Mouse (Mus musculus) hindbrain, postnatal 0 days (tissue): Measurements from ENCODE around the gene Grm7. TPM values are rescaled to one million over a fixed set of nuclear protein-coding genes. Genes with fewer than 3 reads are reported as not detected.
A peak's percentile ranks its signal among the peaks of the same experiment; 100 is the strongest.

Experiments used
- ATAC-seq: fragments of 200-750 bp; cut with Nextera tagmentation; 2 replicates; pipeline ENCODE4 v1.8.0; 2017; ENCODE audit warnings: mild to moderate bottlenecking, moderate TSS enrichment, moderate library complexity
- DNase-seq: peaks from one replicate; pipeline ENCODE4 v3.0.0-alpha.2; 2015; ENCODE audit warnings: low spot score
- H3K27ac ChIP-seq: fragments of 300-500 bp; sonication (generic); 2 replicates; pipeline ENCODE4 v1.5.1; 2014; ENCODE audit warnings: mild to moderate bottlenecking
- H3K27me3 ChIP-seq: fragments of 300-500 bp; sonication (generic); 2 replicates; pipeline ENCODE4 v1.6.1; 2014; ENCODE audit warnings: low read length, mixed read lengths; ENCODE audit not compliant: insufficient read depth
- H3K36me3 ChIP-seq: fragments of 300-500 bp; sonication (generic); 2 replicates; pipeline ENCODE4 v1.6.1; 2014; ENCODE audit warnings: low read length, mixed read lengths; ENCODE audit not compliant: insufficient read depth
- H3K4me1 ChIP-seq: fragments of 300-500 bp; sonication (generic); 2 replicates; pipeline ENCODE4 v1.6.1; 2014; ENCODE audit warnings: antibody characterized with exemption, low read length, mixed read lengths; ENCODE audit not compliant: insufficient read depth
- H3K4me2 ChIP-seq: fragments of 300-500 bp; sonication (generic); 2 replicates; pipeline ENCODE4 v1.6.1; 2014; ENCODE audit warnings: low read depth, mild to moderate bottlenecking, low read length, moderate library complexity, mixed read lengths
- H3K4me3 ChIP-seq: fragments of 300-500 bp; sonication (generic); 2 replicates; pipeline ENCODE4 v1.5.1; 2014; ENCODE audit warnings: low read length
- H3K9ac ChIP-seq: fragments of 300-500 bp; sonication (generic); replicated peaks from 2 replicates; pipeline ENCODE4 v1.6.1; 2014; ENCODE audit warnings: mild to moderate bottlenecking, low read length, moderate library complexity, mixed read lengths
- H3K9me3 ChIP-seq: fragments of 300-500 bp; sonication (generic); 2 replicates; pipeline ENCODE4 v1.6.1; 2016; ENCODE audit warnings: low read length, mixed read lengths
- CTCF ChIP-seq: IDR thresholded peaks from 2 replicates; pipeline ENCODE4 v1.5.1; 2016; ENCODE audit warnings: antibody characterized with exemption, control low read depth, low read depth
- WGBS: fragments of 180-500 bp; shearing (Covaris S2); extraction: QIAGEN DNeasy Blood & Tissue Kit; methylation state at CpG from one replicate; pipeline ENCODE4 v1.1.7; 2014; 5-methylcytosine and 5-hydroxymethylcytosine counted together
- polyA plus RNA-seq: library from polyadenylated mRNA; unstranded; fragments of >200 nt; fragmentation: Nextera tagmentation; extraction: Ambion mirVana; gene quantifications from 2 replicates; pipeline ENCODE4 v1.2.1, GENCODE M21; 2015
- total RNA-seq: library from RNA; depleted of rRNA; stranded (reverse); fragments of >200 nt; gene quantifications from 2 replicates; pipeline ENCODE4 v1.2.3, GENCODE M21; 2014

Gene Grm7
- total and polyA plus RNA-seq, 2 experiments from 2014 or later = 25.9 to 57.6 TPM

- no peak overlapping the region for H3K9ac ChIP-seq
- H3K4me2 ChIP-seq = no peak overlapping the region
- no peaks in the 10 kb centered on the region for H3K4me1 ChIP-seq
- H3K27me3 ChIP-seq = no peaks in the 10 kb centered on the region
- H3K4me3 ChIP-seq = no peak overlapping the region
- WGBS = 73% methylated on average over 5 of the region's 5 CpGs
- no peak for TF ChIP-seq CTCF
- DNase-seq = peak; percentile 9
- no peaks in the 10 kb centered on the region for H3K36me3 ChIP-seq
- ATAC-seq = no peak
- no peaks in the 10 kb centered on the region for H3K9me3 ChIP-seq
- no peak overlapping the region for H3K27ac ChIP-seq
Measured at GRCm38 (mm10) chr6:110755921-110756320, 110.5 kb downstream of the Grm7 start.

- Histone ChIP-seq H3K9ac (no peak overlapping the region), H3K4me1 (peaks cover 7% of the 10 kb centered on the region; the same call in 1 of the 2 replicates), H3K4me2 (no peak overlapping the region), H3K27me3 (no peaks in the 10 kb centered on the region), H3K36me3 (no peaks in the 10 kb centered on the region), H3K4me3 (no peak overlapping the region), H3K27ac (no peak overlapping the region), H3K9me3 (no peaks in the 10 kb centered on the region)
- peak; percentile 25 for DNase-seq
- TF ChIP-seq CTCF = peak; percentile 37
- ATAC-seq = no peak
Measured at GRCm38 (mm10) chr6:110769588-110769987, 124.2 kb downstream of the Grm7 start.

- Histone ChIP-seq H3K27ac (no peak overlapping the region), H3K27me3 (no peaks in the 10 kb centered on the region), H3K9ac (no peak overlapping the region), H3K36me3 (no peaks in the 10 kb centered on the region), H3K4me1 (peaks cover 3% of the 10 kb centered on the region; the same call in 1 of the 2 replicates), H3K4me2 (no peak overlapping the region), H3K9me3 (no peaks in the 10 kb centered on the region), H3K4me3 (no peak overlapping the region)
- WGBS = 3% methylated on average over 1 of the region's 1 CpGs
- DNase-seq (no peak), ATAC-seq (no peak)
- no peak for TF ChIP-seq CTCF
Measured at GRCm38 (mm10) chr6:110772652-110773051, 127.3 kb downstream of the Grm7 start.

DNA sequence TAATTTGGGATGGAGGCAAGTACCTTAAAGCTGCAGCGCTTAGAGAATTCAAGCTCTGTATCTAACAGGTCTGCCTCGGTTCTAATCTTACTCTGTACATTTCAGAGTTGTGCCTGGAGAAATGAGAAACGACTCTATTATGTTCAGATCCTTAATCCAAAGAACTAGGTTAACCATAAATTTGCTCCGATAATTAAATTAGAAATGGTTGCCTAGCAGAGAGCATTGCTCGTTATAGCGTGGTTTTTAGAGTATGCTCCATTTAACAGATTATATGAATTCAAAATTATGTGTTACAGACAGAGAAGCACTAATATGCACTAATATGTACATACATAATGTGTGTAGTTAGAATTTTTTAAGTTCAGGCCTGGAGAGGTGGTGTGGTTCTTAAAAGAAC is 130.7 kb downstream of the Grm7 start:
- WGBS = 61% methylated on average over 6 of the region's 6 CpGs
- Histone ChIP-seq H3K9me3 (no peaks in the 10 kb centered on the region), H3K27me3 (no peaks in the 10 kb centered on the region), H3K9ac (no peak overlapping the region), H3K4me2 (no peak overlapping the region), H3K27ac (no peak overlapping the region), H3K4me1 (no peaks in the 10 kb centered on the region), H3K36me3 (no peaks in the 10 kb centered on the region), H3K4me3 (no peak overlapping the region)
- ATAC-seq (no peak), DNase-seq (no peak)
- TF ChIP-seq CTCF = no peak

GRCm38 (mm10) chr6:110785497-110785928 is 140.1 kb downstream of the Grm7 start:
- 15% methylated on average over 1 of the region's 1 CpGs for WGBS
- Histone ChIP-seq H3K4me1 (no peaks in the 10 kb centered on the region), H3K27me3 (no peaks in the 10 kb centered on the region), H3K27ac (no peak overlapping the region), H3K4me2 (no peak overlapping the region), H3K4me3 (no peak overlapping the region), H3K9ac (no peak overlapping the region), H3K9me3 (no peaks in the 10 kb centered on the region), H3K36me3 (no peaks in the 10 kb centered on the region)
- TF ChIP-seq CTCF = no peak
- DNase-seq (no peak), ATAC-seq (no peak)

- H3K9me3 ChIP-seq = no peaks in the 10 kb centered on the region
- no peak overlapping the region for H3K4me2 ChIP-seq
- no peak for ATAC-seq
- no peak for TF ChIP-seq CTCF
- WGBS = 90% methylated on average over 2 of the region's 2 CpGs
- no peaks in the 10 kb centered on the region for H3K27me3 ChIP-seq
- no peak overlapping the region for H3K27ac ChIP-seq
- no peaks in the 10 kb centered on the region for H3K36me3 ChIP-seq
- no peak overlapping the region for H3K9ac ChIP-seq
- no peaks in the 10 kb centered on the region for H3K4me1 ChIP-seq
- no peak overlapping the region for H3K4me3 ChIP-seq
- DNase-seq = no peak
Measured at GRCm38 (mm10) chr6:110792696-110793095, 147.3 kb downstream of the Grm7 start.

GRCm38 (mm10) chr6:110807481-110807880 is 162.1 kb downstream of the Grm7 start:
- TF ChIP-seq CTCF = no peak
- no peak overlapping the region for H3K9ac ChIP-seq
- DNase-seq = no peak
- no peak overlapping the region for H3K4me2 ChIP-seq
- no peak overlapping the region for H3K27ac ChIP-seq
- H3K4me1 ChIP-seq = no peaks in the 10 kb centered on the region
- ATAC-seq = no peak
- H3K4me3 ChIP-seq = no peak overlapping the region
- 86% methylated on average over 5 of the region's 5 CpGs for WGBS
- no peaks in the 10 kb centered on the region for H3K36me3 ChIP-seq
- H3K9me3 ChIP-seq = no peaks in the 10 kb centered on the region
- H3K27me3 ChIP-seq = no peaks in the 10 kb centered on the region
